Mouse (Mus musculus) embryonic facial prominence, embryonic 15.5 days (tissue): ENCODE measurements around the gene Tmprss11c. TPM values are rescaled to one million over a fixed set of nuclear protein-coding genes. Genes with fewer than 3 reads are reported as not detected.

Experiments
- ATAC-seq: fragments of 200-750 bp; cut with Nextera tagmentation; 2 replicates; pipeline ENCODE4 v1.8.0; 2017; ENCODE audit warnings: low read depth, moderate TSS enrichment; ENCODE audit not compliant: insufficient number of reproducible peaks, low FRiP score, low TSS enrichment
- H3K27ac ChIP-seq: fragments of 300-500 bp; sonication (generic); replicated peaks from 2 replicates; pipeline ENCODE4 v1.5.1; 2015; ENCODE audit warnings: mild to moderate bottlenecking, inconsistent platforms
- H3K27me3 ChIP-seq: fragments of 300-500 bp; sonication (generic); 2 replicates; pipeline ENCODE4 v1.6.1; 2015; ENCODE audit warnings: inconsistent platforms
- H3K36me3 ChIP-seq: fragments of 300-500 bp; sonication (generic); 2 replicates; pipeline ENCODE4 v1.6.1; 2015; ENCODE audit warnings: mild to moderate bottlenecking, inconsistent platforms
- H3K4me1 ChIP-seq: fragments of 300-500 bp; sonication (generic); 2 replicates; pipeline ENCODE4 v1.6.1; 2015; ENCODE audit warnings: inconsistent platforms
- H3K4me2 ChIP-seq: fragments of 300-500 bp; sonication (generic); replicated peaks from 2 replicates; pipeline ENCODE4 v1.6.1; 2015; ENCODE audit warnings: mild to moderate bottlenecking, inconsistent platforms
- H3K4me3 ChIP-seq: fragments of 300-500 bp; sonication (generic); replicated peaks from 2 replicates; pipeline ENCODE4 v1.5.1; 2015; ENCODE audit warnings: mild to moderate bottlenecking, inconsistent platforms
- H3K9ac ChIP-seq: fragments of 300-500 bp; sonication (generic); 2 replicates; pipeline ENCODE4 v1.6.1; 2015; ENCODE audit warnings: inconsistent platforms
- H3K9me3 ChIP-seq: fragments of 300-500 bp; sonication (generic); replicated peaks from 2 replicates; pipeline ENCODE4 v1.6.1; 2016; ENCODE audit warnings: inconsistent platforms
- WGBS: fragments of 180-500 bp; shearing (Covaris S2); methylation state at CpG from one replicate; pipeline ENCODE4 v1.1.7; 2015; 5-methylcytosine and 5-hydroxymethylcytosine counted together
- polyA plus RNA-seq: library from polyadenylated mRNA; unstranded; fragments of >200 nt; fragmentation: Nextera tagmentation; extraction: Ambion mirVana; gene quantifications from 2 replicates; pipeline ENCODE4 v1.2.1, GENCODE M21; 2015

The Tmprss11c gene
- polyA plus RNA-seq, 1 experiment from 2014 or later: not detected

DNA sequence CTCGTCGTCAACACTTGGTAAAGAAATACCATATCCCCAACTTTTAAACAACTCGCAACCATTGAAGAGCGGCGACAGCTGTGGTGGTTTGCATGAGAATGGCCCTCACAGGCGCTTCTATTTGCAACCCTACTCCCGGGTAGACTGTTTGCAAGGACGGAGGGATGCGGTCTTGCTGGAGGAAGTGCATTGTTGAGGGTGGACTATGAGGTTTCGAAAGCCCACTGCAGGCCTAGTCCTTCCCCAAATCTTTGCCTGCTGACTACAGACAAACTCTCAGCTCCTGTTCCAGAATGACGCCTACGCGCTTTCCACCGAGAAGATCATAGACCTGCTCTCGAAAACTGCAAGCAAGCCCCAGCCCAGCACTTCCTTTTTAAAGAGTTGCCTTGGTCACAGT is 98.8 kb downstream of the Tmprss11c start:
- no peaks in the 10 kb centered on the region for H3K27me3 ChIP-seq
- no peak for ATAC-seq
- 44% methylated on average over 15 of the region's 15 CpGs for WGBS

GRCm38 (mm10) chr5:86187441-86187840 is 101.7 kb downstream of the Tmprss11c start:
- 81% methylated on average over 6 of the region's 6 CpGs for WGBS
- no peak for ATAC-seq

More for the DNA sequence above, 98.8 kb downstream of the Tmprss11c start:
- H3K4me1 ChIP-seq: no peaks in the 10 kb centered on the region
- H3K36me3 ChIP-seq: no peaks in the 10 kb centered on the region
- H3K9ac ChIP-seq: no peak overlapping the region
- H3K4me2 ChIP-seq: no peak overlapping the region
- no peak overlapping the region for H3K27ac ChIP-seq
- no peaks in the 10 kb centered on the region for H3K9me3 ChIP-seq
- no peak overlapping the region for H3K4me3 ChIP-seq

More at GRCm38 (mm10) chr5:86187441-86187840, 101.7 kb downstream of the Tmprss11c start:
- no peak overlapping the region for H3K4me2 ChIP-seq
- H3K27me3 ChIP-seq: no peaks in the 10 kb centered on the region
- no peak overlapping the region for H3K27ac ChIP-seq
- H3K9me3 ChIP-seq: no peaks in the 10 kb centered on the region
- no peak overlapping the region for H3K9ac ChIP-seq
- H3K4me1 ChIP-seq: no peaks in the 10 kb centered on the region
- no peak overlapping the region for H3K4me3 ChIP-seq
- H3K36me3 ChIP-seq: no peaks in the 10 kb centered on the region

Other genes starting within 250 kb of the Tmprss11c start
- gene Cenpc1, start 223.7 kb downstream of the Tmprss11c start, polyA plus RNA-seq: 26.5 and 29.7 TPM in 2 replicates
- 0.85 and 0.91 TPM in 2 replicates for gene Stap1, start 217.6 kb downstream of the Tmprss11c start, polyA plus RNA-seq
- gene Uba6, start 116.5 kb downstream of the Tmprss11c start, polyA plus RNA-seq: 11.2 and 12.7 TPM in 2 replicates
- not detected in 2 replicates for gene Gnrhr, start 91.4 kb downstream of the Tmprss11c start, polyA plus RNA-seq
- 6.2 and 7.6 TPM in 2 replicates for gene Tmprss11d, start 84.1 kb upstream of the Tmprss11c start, polyA plus RNA-seq
- 4.0 and 4.5 TPM in 2 replicates for gene Tmprss11a, start 179.7 kb upstream of the Tmprss11c start, polyA plus RNA-seq
- gene Tmprss11g, start 229.3 kb upstream of the Tmprss11c start, polyA plus RNA-seq: 0.97 and 1.2 TPM in 2 replicates